Comparison of ENCODE assay signal across 19 mouse cellular contexts in genomic region chr13:11869971-11870370, GRCm38 (mm10).
DNase-seq lines count a peak whose midpoint lies in the region; ATAC-seq and TF ChIP-seq lines count a peak whose summit lies in the region.
"Had no signal": no experiment of that assay in that cellular context is flagged by ENCODE, and none has a peak within 500 bp of the region (broad histone marks: within the 10 kb centered on the region; RNA-seq: fewer than 3 reads in every experiment).

No protein-coding gene starts in this region.

- TF ChIP-seq EP300 in CH12.LX (IDR thresholded peaks at IDR 0.05; ENCODE audit: low read length) = no peak

- no peaks in the 10 kb centered on the region for H3K4me1 ChIP-seq in lung, embryonic 14.5 days (ENCODE audit: insufficient read depth)
- peaks cover 0 to 18% of the 10 kb centered on the region in 2 experiments; a peak in 2 of 4 replicates for H3K4me1 ChIP-seq in CH12.LX (ENCODE audit: control insufficient read depth in 1 of 2, insufficient read depth in 2 of 2)
- H3K4me1 ChIP-seq: embryonic facial prominence, embryonic 10.5 days; embryonic facial prominence, embryonic 12.5 days; forebrain, embryonic 13.5 days; forebrain, embryonic 15.5 days had no signal

- no peak for TF ChIP-seq POLR2A in CH12.LX (IDR thresholded peaks at IDR 0.05; ENCODE audit: low read depth, low read length)

- no peak for ATAC-seq in lung, embryonic 14.5 days (ENCODE audit: insufficient read depth)
- ATAC-seq: activated CD4-positive, CD25-positive, alpha-beta regulatory T cell, adult 4 months; forebrain, embryonic 13.5 days; Patski had no signal

- no peak overlapping the region for H3K4me2 ChIP-seq in lung, embryonic 14.5 days
- no peak overlapping the region for H3K4me2 ChIP-seq in CH12.LX (ENCODE audit: insufficient read depth, low read depth, poor library complexity, severe bottlenecking)
- H3K4me2 ChIP-seq: embryonic facial prominence, embryonic 12.5 days; forebrain, embryonic 13.5 days; forebrain, embryonic 15.5 days had no signal

- no peak overlapping the region for H3K4me3 ChIP-seq in layer of hippocampus, adult 2 months
- H3K4me3 ChIP-seq in lung, embryonic 14.5 days (ENCODE audit: low read depth, low read length) = no peak overlapping the region
- H3K4me3 ChIP-seq in CH12.LX (replicated peaks in 1 of 3; ENCODE audit: low read depth in 2 of 3, low read length in 2 of 3, poor library complexity in 1 of 3) = no peak overlapping the region
- H3K4me3 ChIP-seq: embryonic facial prominence, embryonic 10.5 days; embryonic facial prominence, embryonic 12.5 days; forebrain, embryonic 13.5 days; forebrain, embryonic 15.5 days had no signal

- WGBS in lung, embryonic 14.5 days = 81% methylated on average over 1 of the region's 1 CpGs

- dilution Hi-C loops in CH12.LX (cut with MboI; ENCODE audit: extremely low pct_ligation_motif_present, extremely low pct_unique_long_range_greater_than_20kb, low sequenced_read_pairs) = no loop called here

- TF ChIP-seq RAD21 in CH12.LX (IDR thresholded peaks at IDR 0.05; ENCODE audit: low read depth, low read length) = peak; percentile 53

- H3K9ac ChIP-seq in lung, embryonic 14.5 days = no peak overlapping the region
- H3K9ac ChIP-seq in CH12.LX (ENCODE audit: insufficient read depth, low read depth) = no peak overlapping the region
- H3K9ac ChIP-seq: embryonic facial prominence, embryonic 12.5 days; forebrain, embryonic 13.5 days; forebrain, embryonic 15.5 days had no signal

- H3K79me2 ChIP-seq in CH12.LX (replicated peaks; ENCODE audit: control insufficient read depth, extremely low read depth, insufficient read depth, poor library complexity, severe bottlenecking) = no peaks in the 10 kb centered on the region

- in situ Hi-C loops in CH12.LX (cut with MboI; ENCODE audit: low pct_ligation_motif_present, low pct_unique_long_range_greater_than_20kb, low sequenced_read_pairs) = no loop called here

- DNase-seq in layer of hippocampus, adult 2 months (ENCODE audit: low spot score in 2 of 2) = no peak
- no peak for DNase-seq in layer of hippocampus, postnatal 36 days
- no peak for DNase-seq in lung, embryonic 14.5 days
- DNase-seq in lung, adult 18-20 months = no peak
- no peak for DNase-seq in CH12.LX (ENCODE audit: extremely low read depth)
- DNase-seq in spleen, postnatal 14 days (ENCODE audit: low spot score in 2 of 2) = no peak
- DNase-seq: adrenal gland, adult 8-10 months; adrenal gland, postnatal 14 days; adrenal gland, postnatal 36 days; cerebellum, adult 11-12 months; cerebellum, adult 9-10 months; cerebellum, postnatal 25 days had no signal

- peak; percentile 68 for TF ChIP-seq CTCF in layer of hippocampus, adult 2 months (conservative IDR thresholded peaks at IDR 0.05)
- TF ChIP-seq CTCF in lung, embryonic 14.5 days (IDR thresholded peaks at IDR 0.05; ENCODE audit: low read depth) = 0 out of 2 replicates have a peak, but pooled peaks have one; percentile 11
- TF ChIP-seq CTCF in CH12.LX (conservative IDR thresholded peaks at IDR 0.05 in 1 of 2, IDR thresholded peaks at IDR 0.05 in 1 of 2; ENCODE audit: low read depth in 2 of 2, low read length in 2 of 2) = peak in 1 of 2 experiments; percentile 50; a peak in 2 of 4 replicates

- no peaks in the 10 kb centered on the region for H3K36me3 ChIP-seq in lung, embryonic 14.5 days (ENCODE audit: insufficient read depth)
- no peaks in the 10 kb centered on the region for H3K36me3 ChIP-seq in CH12.LX (replicated peaks in 1 of 2; ENCODE audit: control insufficient read depth in 1 of 2, insufficient read depth in 1 of 2, low read length in 1 of 2)
- H3K36me3 ChIP-seq: embryonic facial prominence, embryonic 10.5 days; embryonic facial prominence, embryonic 12.5 days; forebrain, embryonic 15.5 days; G1E had no signal

- no peaks in the 10 kb centered on the region for H3K27me3 ChIP-seq in lung, embryonic 14.5 days (ENCODE audit: insufficient read depth, low read length)
- no peaks in the 10 kb centered on the region for H3K27me3 ChIP-seq in CH12.LX (replicated peaks)
- H3K27me3 ChIP-seq: embryonic facial prominence, embryonic 12.5 days; forebrain, embryonic 13.5 days; forebrain, embryonic 15.5 days; Patski had no signal

- peak overlapping the region; percentile 69 for H3K27ac ChIP-seq in layer of hippocampus, adult 2 months
- no peak overlapping the region for H3K27ac ChIP-seq in lung, embryonic 14.5 days (ENCODE audit: low read depth)
- no peak overlapping the region for H3K27ac ChIP-seq in CH12.LX (ENCODE audit: insufficient read depth, low read depth)
- H3K27ac ChIP-seq: embryonic facial prominence, embryonic 10.5 days; embryonic facial prominence, embryonic 12.5 days; forebrain, embryonic 13.5 days; forebrain, embryonic 15.5 days had no signal

- no peaks in the 10 kb centered on the region for H3K9me3 ChIP-seq in lung, embryonic 14.5 days (ENCODE audit: low read depth, low read length)
- H3K9me3 ChIP-seq in CH12.LX (replicated peaks; ENCODE audit: low read length) = no peaks in the 10 kb centered on the region
- H3K9me3 ChIP-seq: embryonic facial prominence, embryonic 10.5 days; embryonic facial prominence, embryonic 12.5 days; forebrain, embryonic 13.5 days; forebrain, embryonic 15.5 days; G1E had no signal

TF ChIP-seq in CH12.LX, 34 proteins besides CTCF, POLR2A, EP300 and RAD21:
- TF ChIP-seq ZKSCAN1 (IDR thresholded peaks at IDR 0.05; ENCODE audit: borderline replicate concordance, low read depth, low read length) = no peak
- peak; percentile 27 for TF ChIP-seq SMC3 (IDR thresholded peaks at IDR 0.05; ENCODE audit: low read depth, low read length)
